Mouse (Mus musculus): ENCODE results near the gene Olfr960. TPM values are rescaled to one million over a fixed set of nuclear protein-coding genes. Genes with fewer than 3 reads are reported as not detected.

Gene Olfr960
- polyA plus RNA-seq, 1 experiment: not detected

- WGBS: 44% methylated on average over 1 of the region's 1 CpGs
- H3K4me1 ChIP-seq (ENCODE audit: control insufficient read depth, insufficient read depth, low read length): no peaks in the 10 kb centered on the region
- TF ChIP-seq CTCF (IDR thresholded peaks at IDR 0.05; ENCODE audit: control insufficient read depth, insufficient read depth, low read length) (no peak), POLR2A (IDR thresholded peaks at IDR 0.05; ENCODE audit: borderline replicate concordance, control insufficient read depth, low read depth, low read length) (no peak)
- no peak overlapping the region for H3K4me3 ChIP-seq (replicated peaks; ENCODE audit: control insufficient read depth, low read depth, low read length)
- H3K27ac ChIP-seq (ENCODE audit: control insufficient read depth, insufficient read depth, low read depth, low read length, poor library complexity): no peak overlapping the region
These were observed 9.2 kb upstream of the Olfr960 start for GRCm38 (mm10) chr9:39611953-39612352.

GRCm38 (mm10) chr9:39623783-39624182, 2.6 kb downstream of the Olfr960 start:
- H3K4me1 ChIP-seq (ENCODE audit: control insufficient read depth, insufficient read depth, low read length): no peaks in the 10 kb centered on the region
- TF ChIP-seq CTCF (IDR thresholded peaks at IDR 0.05; ENCODE audit: control insufficient read depth, insufficient read depth, low read length) (no peak), POLR2A (IDR thresholded peaks at IDR 0.05; ENCODE audit: borderline replicate concordance, control insufficient read depth, low read depth, low read length) (no peak)
- WGBS: 87% methylated on average over 3 of the region's 3 CpGs
- no peak overlapping the region for H3K4me3 ChIP-seq (replicated peaks; ENCODE audit: control insufficient read depth, low read depth, low read length)
- no peak overlapping the region for H3K27ac ChIP-seq (ENCODE audit: control insufficient read depth, insufficient read depth, low read depth, low read length, poor library complexity)

GRCm38 (mm10) chr9:39624711-39625110, 3.5 kb downstream of the Olfr960 start:
- no peak for TF ChIP-seq CTCF (IDR thresholded peaks at IDR 0.05; ENCODE audit: control insufficient read depth, insufficient read depth, low read length)
- TF ChIP-seq POLR2A (IDR thresholded peaks at IDR 0.05; ENCODE audit: borderline replicate concordance, control insufficient read depth, low read depth, low read length): no peak
- Histone ChIP-seq H3K4me1 (ENCODE audit: control insufficient read depth, insufficient read depth, low read length) (no peaks in the 10 kb centered on the region), H3K4me3 (replicated peaks; ENCODE audit: control insufficient read depth, low read depth, low read length) (no peak overlapping the region), H3K27ac (ENCODE audit: control insufficient read depth, insufficient read depth, low read depth, low read length, poor library complexity) (no peak overlapping the region)
- WGBS: 44% methylated on average over 2 of the region's 2 CpGs

- Histone ChIP-seq H3K4me3 (replicated peaks; ENCODE audit: control insufficient read depth, low read depth, low read length) (no peak overlapping the region), H3K4me1 (ENCODE audit: control insufficient read depth, insufficient read depth, low read length) (no peaks in the 10 kb centered on the region), H3K27ac (ENCODE audit: control insufficient read depth, insufficient read depth, low read depth, low read length, poor library complexity) (no peak overlapping the region)
- WGBS: 77% methylated on average over 2 of the region's 2 CpGs
- TF ChIP-seq POLR2A (IDR thresholded peaks at IDR 0.05; ENCODE audit: borderline replicate concordance, control insufficient read depth, low read depth, low read length): no peak
- no peak for TF ChIP-seq CTCF (IDR thresholded peaks at IDR 0.05; ENCODE audit: control insufficient read depth, insufficient read depth, low read length)
These were observed 7.9 kb downstream of the Olfr960 start for GRCm38 (mm10) chr9:39629069-39629468.

GRCm38 (mm10) chr9:39633913-39634594, 12.9 kb downstream of the Olfr960 start:
- WGBS: 5% methylated on average over 4 of the region's 4 CpGs
- H3K4me1 ChIP-seq (ENCODE audit: control insufficient read depth, insufficient read depth, low read length): no peaks in the 10 kb centered on the region
- no peak overlapping the region for H3K27ac ChIP-seq (ENCODE audit: control insufficient read depth, insufficient read depth, low read depth, low read length, poor library complexity)
- TF ChIP-seq CTCF (IDR thresholded peaks at IDR 0.05; ENCODE audit: control insufficient read depth, insufficient read depth, low read length) (no peak), POLR2A (IDR thresholded peaks at IDR 0.05; ENCODE audit: borderline replicate concordance, control insufficient read depth, low read depth, low read length) (no peak)
- H3K4me3 ChIP-seq (replicated peaks; ENCODE audit: control insufficient read depth, low read depth, low read length): no peak overlapping the region

- Histone ChIP-seq H3K4me1 (ENCODE audit: control insufficient read depth, insufficient read depth, low read length) (no peaks in the 10 kb centered on the region), H3K27ac (ENCODE audit: control insufficient read depth, insufficient read depth, low read depth, low read length, poor library complexity) (no peak within 1 kb of the TSS), H3K4me3 (replicated peaks; ENCODE audit: control insufficient read depth, low read depth, low read length) (no peak within 1 kb of the TSS)
- TF ChIP-seq POLR2A (IDR thresholded peaks at IDR 0.05; ENCODE audit: borderline replicate concordance, control insufficient read depth, low read depth, low read length) (no peak), CTCF (IDR thresholded peaks at IDR 0.05; ENCODE audit: control insufficient read depth, insufficient read depth, low read length) (no peak)
These were observed 23.6 kb downstream of the Olfr960 start, which contains the start of gene Olfr961 for GRCm38 (mm10) chr9:39644785-39645184. Gene Olfr961 (plus strand): TSS chr9:39645085.

GRCm38 (mm10) chr9:39647382-39647781, 26.2 kb downstream of the Olfr960 start:
- Histone ChIP-seq H3K4me3 (replicated peaks; ENCODE audit: control insufficient read depth, low read depth, low read length) (no peak overlapping the region), H3K27ac (ENCODE audit: control insufficient read depth, insufficient read depth, low read depth, low read length, poor library complexity) (no peak overlapping the region), H3K4me1 (ENCODE audit: control insufficient read depth, insufficient read depth, low read length) (no peaks in the 10 kb centered on the region)
- WGBS: 69% methylated on average over 4 of the region's 4 CpGs
- TF ChIP-seq CTCF (IDR thresholded peaks at IDR 0.05; ENCODE audit: control insufficient read depth, insufficient read depth, low read length) (no peak), POLR2A (IDR thresholded peaks at IDR 0.05; ENCODE audit: borderline replicate concordance, control insufficient read depth, low read depth, low read length) (no peak)

- no peak overlapping the region for H3K27ac ChIP-seq (ENCODE audit: control insufficient read depth, insufficient read depth, low read depth, low read length, poor library complexity)
- H3K4me1 ChIP-seq (ENCODE audit: control insufficient read depth, insufficient read depth, low read length): no peaks in the 10 kb centered on the region
- WGBS: 67% methylated on average over 6 of the region's 6 CpGs
- TF ChIP-seq CTCF (IDR thresholded peaks at IDR 0.05; ENCODE audit: control insufficient read depth, insufficient read depth, low read length) (no peak), POLR2A (IDR thresholded peaks at IDR 0.05; ENCODE audit: borderline replicate concordance, control insufficient read depth, low read depth, low read length) (no peak)
- no peak overlapping the region for H3K4me3 ChIP-seq (replicated peaks; ENCODE audit: control insufficient read depth, low read depth, low read length)
These were observed 33.7 kb downstream of the Olfr960 start for GRCm38 (mm10) chr9:39654756-39655396.

Measured in bone marrow, adult 2 months (tissue).